Mouse (Mus musculus): ENCODE data around the gene Txn1.

The Txn1 gene

DNA sequence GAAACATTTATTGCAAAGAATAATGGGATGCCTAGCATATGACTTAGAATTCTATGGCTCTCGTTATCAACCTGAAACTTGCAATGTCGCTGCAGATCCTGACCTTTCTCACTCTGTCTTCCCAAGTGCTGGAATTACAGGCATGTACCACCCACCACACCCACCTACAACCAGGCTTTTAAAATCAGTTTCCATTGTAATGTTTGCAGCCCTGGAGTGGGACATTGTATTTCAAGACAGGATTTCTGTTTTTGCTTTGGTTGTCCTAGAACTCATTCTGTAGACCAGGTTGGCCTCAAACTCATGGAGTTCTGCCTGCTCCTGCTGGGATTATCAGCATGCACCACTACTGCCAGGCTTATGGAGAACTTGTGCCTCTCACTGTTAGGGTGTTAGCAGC lies 13.3 kb downstream of the Txn1 start:
- no peak for DNase-seq (ENCODE audit: low read depth, low spot score)

GRCm38 (mm10) chr4:57940631-57941030 lies 15.6 kb downstream of the Txn1 start:
- no peak for DNase-seq (ENCODE audit: low read depth, low spot score)

DNA sequence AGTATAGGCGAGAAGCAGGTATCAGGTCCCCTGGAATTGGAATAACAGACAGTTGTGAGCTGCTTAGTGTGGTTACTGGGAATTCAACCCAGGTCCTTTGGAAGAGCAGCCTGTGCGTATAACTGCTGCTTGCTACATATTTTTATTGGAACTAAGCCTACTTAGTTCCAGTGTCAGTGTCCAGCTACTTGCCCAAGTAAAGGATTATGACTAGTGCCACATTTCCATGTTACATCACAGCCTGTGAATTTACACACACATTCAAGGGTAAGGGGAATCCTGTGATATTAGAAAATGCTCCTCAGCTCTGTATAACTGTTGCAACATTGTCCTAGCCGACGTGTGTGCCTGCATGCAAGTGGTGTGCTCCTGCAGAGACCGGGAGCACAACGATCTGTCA lies 18.9 kb downstream of the Txn1 start:
- no peak for DNase-seq (ENCODE audit: low read depth, low spot score)

DNA sequence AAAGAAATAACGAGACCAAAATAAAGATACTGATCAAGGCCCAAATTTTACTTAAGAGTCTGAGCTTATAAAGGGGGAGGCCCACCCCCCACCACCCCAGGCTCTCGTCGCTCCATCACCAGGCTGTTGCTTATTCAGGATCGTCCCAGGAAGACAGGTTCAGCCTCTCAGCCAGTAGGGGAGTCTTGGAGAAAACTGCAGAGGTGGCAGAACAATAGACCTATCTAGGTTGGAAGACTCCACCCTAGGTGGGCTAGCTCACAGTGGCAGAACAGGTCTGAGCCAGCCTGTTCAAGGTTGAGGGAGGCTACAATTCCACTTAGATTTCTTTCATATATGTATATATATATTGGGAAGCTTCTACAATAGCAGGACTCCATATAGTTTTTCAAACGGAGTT lies 22.0 kb downstream of the Txn1 start:
- DNase-seq (ENCODE audit: low read depth, low spot score), result no peak

DNA sequence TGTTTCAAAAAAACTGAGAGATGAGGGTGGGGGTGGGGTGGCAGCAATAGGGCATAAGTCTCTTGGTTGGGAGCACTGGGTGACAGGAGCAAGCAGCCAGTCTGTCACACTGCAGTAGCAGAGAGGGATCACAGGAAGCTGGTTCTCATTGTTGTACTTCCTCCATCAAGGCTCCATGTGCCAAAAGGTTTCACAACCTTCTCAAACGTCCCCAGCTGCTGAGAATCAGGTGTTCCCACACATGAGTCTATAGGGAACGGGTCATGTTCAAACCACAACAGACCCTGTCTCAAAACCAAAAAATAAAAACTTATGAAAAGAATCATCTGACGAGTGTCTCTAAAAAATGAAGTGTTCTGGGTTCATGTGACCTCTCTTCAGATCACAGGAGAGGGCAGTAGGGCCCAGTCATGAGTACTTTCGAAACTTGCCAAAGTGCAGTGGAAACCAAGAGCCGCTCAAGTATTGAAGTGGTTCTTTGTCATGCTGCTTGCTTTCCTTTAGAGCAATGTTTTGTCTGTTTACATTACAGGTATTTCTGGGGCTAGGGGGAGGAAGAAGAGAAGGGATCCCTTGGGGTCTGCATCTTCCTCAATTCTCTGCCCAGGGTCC lies 25.5 kb downstream of the Txn1 start:
- DNase-seq (ENCODE audit: low read depth, low spot score), result no peak

DNA sequence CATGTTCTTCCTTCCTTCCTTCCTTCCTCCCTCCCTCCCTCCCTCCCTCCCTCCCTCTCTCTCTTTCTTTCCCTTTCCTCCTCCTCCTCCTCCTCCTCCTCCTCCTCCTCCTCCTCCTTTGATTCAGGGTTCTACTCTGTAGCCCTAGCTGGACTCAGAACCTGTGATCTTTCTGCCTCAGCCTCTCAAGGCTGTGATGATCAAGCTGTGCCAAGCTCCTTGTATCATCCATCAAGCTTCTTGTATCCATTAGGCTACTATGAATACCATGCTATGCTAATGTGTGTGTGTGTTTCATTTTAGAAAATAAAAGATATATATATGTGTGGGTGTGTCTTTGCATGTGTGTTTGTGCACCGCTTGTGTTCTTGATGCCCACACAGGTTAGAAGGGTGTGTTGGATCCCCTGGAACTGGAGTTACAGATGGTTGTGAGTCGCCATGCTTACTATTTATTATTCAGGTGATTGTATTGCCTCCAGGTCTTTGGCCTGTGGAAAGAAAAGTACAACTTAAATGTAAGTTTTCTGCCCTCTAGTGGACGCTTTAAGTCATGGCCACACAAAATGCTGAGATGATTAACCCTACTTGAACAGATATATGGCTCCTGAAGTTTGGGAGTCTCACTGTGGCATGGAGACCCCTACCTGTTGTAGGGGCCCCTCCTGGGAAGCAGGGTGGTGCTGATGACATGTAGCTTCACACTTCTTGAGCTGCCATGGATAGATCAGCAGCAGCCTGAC lies 28.6 kb downstream of the Txn1 start:
- DNase-seq (ENCODE audit: low read depth, low spot score), result peak; percentile 65

DNA sequence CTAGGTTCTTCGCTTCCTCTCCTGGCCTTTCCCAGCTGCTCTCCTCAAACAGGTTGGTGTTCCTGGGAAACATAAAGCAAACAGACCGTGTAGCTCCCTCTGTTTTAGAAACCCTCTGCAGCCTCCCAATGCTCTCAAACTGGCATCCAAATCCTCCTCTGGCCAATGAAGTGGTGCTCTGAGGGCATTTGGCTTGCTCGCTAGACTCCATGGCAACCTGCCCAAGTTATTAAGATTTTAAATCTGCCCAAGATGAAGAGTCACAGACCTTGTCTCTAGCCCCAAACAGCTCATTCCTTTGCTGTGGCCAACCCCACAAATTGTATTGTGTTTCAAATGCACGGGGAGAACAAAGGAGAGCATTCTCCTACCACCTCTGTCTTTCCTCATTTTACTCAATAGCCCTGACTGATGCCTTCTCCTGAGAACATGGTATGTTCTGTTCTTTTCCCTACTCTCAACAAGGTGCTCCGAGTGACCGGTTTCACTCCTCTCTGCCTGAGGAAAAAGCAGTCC lies 31.6 kb downstream of the Txn1 start:
- no peak for DNase-seq (ENCODE audit: low read depth, low spot score)

DNA sequence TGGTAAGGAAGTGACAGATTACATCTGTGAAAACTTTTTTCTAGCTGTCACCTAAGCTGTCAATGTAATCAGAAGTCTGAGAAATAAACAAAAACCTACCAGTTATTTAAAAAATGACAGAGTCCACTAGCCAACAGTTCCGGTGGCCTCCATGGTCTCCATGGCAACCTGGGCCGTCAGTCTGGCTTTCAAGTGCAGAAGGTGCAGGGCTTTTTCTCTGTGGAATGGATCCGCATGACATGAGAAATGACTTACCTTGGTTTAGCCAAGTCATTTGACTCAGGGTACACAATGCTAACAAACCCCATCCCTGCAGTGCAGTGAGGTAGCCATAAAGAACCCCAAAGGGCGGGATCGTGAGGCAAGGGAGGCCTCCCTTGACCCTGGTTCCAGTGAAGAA lies 34.0 kb downstream of the Txn1 start:
- no peak for DNase-seq (ENCODE audit: low read depth, low spot score)

DNA sequence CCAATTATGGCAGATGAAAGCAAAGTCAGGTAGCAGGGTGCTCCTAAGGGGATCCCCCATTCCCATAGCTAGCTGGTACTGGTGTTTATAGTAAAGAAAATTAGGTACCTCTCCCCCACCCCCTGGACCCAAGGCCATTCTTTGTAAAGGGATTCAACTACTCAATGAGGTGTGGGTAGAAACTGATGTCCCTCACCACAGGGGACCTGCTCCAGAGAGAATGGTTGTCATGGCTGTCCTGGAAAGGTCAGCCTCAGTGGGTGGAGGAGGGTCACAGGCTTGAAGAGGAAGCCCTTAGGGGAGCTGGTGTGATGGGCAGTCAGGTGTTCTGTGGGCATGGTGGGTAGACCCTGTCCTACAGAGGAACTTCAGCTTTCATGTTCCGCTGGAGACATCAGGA lies 35.7 kb downstream of the Txn1 start:
- no peak for DNase-seq (ENCODE audit: low read depth, low spot score)

DNA sequence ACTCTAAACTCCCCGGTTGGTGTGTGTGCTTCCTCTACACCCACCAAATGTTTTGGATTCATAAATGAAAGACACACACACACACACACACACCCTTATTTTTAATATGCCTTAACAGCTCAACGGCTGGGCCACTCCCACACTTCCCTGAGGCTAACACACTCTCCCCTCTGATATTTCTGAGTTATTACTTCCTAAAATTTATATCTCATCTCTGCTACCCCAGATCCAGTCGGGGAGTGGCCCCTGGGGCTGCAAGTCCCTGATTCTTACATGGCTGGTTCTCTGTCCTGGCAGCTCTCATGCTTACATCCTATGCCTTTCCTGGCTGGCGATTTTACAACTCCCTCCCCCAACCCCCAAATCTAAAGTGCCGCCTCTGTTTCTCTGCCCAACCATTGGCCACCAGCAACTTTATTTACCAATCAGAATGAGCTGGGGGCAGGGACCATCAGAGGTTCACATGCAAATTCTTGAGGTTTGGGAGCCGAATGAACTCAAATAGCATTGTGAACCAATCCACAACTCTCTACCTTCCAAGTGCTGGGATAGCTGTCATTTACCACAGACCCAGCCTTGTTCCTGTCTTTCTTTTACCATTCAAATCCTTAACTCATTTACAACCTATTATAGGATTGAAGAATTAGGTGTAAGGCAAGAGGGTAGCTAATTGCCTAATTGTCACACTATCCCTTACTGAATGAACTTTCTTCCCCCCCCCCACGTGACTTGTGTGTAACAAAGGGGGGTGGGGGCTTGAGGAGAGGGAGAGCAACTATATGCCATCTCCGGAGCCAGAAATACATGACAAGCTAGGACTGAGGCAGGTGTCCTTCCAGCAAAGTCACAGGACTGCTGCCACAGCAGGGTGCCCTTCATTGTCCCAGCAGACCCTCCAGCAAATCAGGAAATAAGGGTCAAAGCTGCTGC lies 36.5 kb downstream of the Txn1 start:
- no peak for DNase-seq (ENCODE audit: low read depth, low spot score)

GRCm38 (mm10) chr4:57916711-57917110 lies 39.5 kb downstream of the Txn1 start:
- DNase-seq (ENCODE audit: low read depth, low spot score), result no peak

- peak; percentile 63 for DNase-seq (ENCODE audit: low read depth, low spot score)
Measured at GRCm38 (mm10) chr4:57916201-57916661, 40.0 kb downstream of the Txn1 start, which contains the start of gene D630039A03Rik. TSS of gene D630039A03Rik (minus strand) at chr4:57916297.

GRCm38 (mm10) chr4:57915216-57915965 lies 40.8 kb downstream of the Txn1 start:
- DNase-seq (ENCODE audit: low read depth, low spot score), result peak; percentile 55

DNA sequence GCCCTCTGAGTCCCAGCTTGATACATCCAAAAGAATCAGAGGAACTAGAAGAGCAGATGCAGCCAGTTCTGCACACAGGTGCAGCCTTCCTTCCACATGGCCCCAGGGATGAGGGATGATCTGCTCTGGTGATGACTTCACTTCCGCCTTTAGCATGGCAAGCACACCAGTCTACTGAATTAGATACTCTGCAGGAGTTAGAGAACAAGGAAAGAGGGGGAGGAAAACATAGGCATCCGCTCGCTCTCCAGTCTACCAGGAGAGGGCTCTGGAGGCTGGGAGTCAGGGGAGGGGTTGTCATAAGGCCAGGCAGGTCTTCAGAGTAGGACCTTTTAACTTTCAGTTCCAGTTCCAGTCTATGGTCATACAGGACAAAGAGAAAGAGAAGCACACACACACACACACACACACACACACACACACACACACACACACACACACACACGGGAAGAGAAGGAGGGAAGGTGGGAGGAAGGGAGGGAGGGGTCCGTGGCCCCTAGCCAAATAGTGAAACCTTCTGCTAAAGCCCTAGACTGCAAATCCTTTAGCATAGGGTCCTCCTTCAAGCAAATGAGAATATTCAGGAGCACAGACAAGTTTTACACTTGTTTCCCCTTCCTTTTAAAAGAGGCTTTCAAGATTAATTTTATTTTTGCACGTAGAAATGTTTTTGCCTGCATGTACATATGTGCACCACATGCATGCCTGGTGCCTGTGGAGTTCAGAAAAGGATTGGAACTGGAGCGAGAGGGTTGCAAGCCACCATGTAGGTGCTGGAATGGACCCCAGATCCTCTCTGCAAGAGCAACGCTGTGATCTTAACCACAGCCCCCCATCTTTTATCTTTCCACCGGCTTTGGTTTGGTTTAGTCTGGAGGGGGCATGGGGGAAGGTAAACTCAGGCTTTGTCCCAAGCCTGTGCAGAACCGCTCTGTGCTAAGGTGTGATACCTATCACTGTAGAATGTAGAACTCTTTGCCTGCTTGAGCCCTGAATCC lies 41.7 kb downstream of the Txn1 start:
- no peak for DNase-seq (ENCODE audit: low read depth, low spot score)

DNA sequence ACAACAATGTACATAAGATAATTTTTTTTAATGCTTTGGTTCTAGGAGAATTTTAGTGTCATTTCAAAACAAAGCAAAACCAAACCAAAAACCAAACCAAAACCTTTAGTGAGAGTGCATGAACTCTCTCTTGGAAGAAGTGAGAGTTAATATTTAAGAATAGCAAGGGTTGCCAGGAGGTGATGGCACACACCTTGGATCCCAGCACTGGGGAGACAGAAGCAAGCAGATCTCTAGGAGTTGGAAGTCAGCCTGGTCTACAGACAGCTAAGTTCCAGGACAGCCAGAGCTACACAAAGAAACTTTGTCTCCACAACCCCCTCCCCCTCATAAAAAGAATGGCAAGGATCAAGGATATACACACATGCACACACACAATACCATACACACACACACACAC lies 43.2 kb downstream of the Txn1 start:
- DNase-seq (ENCODE audit: low read depth, low spot score), result no peak

DNA sequence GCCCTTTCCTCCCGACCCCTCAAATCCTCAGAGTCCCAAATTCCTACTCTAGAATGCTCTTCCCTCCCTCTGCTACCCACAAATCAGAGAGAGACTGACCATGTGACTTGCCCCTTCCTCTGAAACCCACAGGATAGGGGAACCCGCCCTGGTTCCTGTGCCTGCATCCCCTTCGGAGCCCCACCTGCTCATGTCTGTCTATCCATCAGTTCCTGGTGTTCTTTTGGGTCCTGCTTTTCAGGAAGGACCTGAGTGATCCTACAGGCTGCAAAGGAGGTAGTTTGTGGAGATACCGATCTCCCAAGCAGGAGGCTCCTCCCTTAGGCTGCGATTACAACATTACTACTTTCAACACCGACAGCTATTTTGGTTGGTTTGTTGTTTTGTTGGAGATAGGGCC lies 47.4 kb downstream of the Txn1 start:
- no peak for DNase-seq (ENCODE audit: low read depth, low spot score)

- no peak for DNase-seq (ENCODE audit: low read depth, low spot score)
Measured at GRCm38 (mm10) chr4:57906708-57907107, 49.5 kb downstream of the Txn1 start.

DNA sequence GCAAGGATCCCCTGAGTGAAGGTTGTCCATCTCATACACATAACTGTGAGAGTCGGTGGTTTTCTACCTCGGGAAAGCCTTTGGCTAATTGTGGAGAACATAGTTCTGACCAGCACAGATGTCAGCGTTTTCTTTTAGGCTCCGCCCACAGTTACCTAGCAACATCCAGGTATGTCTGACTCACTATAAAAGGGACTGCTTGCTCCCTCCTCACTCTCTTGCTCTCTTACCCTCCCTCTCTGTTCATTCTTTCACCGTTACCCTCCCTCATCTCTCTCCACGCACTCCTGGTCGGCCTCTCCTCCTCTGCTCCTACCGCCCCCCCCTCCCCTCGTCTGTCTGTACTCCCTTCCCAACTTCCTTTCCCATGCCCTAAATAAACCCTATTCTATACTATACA lies 51.6 kb downstream of the Txn1 start:
- DNase-seq (ENCODE audit: low read depth, low spot score), result peak; percentile 38

DNA sequence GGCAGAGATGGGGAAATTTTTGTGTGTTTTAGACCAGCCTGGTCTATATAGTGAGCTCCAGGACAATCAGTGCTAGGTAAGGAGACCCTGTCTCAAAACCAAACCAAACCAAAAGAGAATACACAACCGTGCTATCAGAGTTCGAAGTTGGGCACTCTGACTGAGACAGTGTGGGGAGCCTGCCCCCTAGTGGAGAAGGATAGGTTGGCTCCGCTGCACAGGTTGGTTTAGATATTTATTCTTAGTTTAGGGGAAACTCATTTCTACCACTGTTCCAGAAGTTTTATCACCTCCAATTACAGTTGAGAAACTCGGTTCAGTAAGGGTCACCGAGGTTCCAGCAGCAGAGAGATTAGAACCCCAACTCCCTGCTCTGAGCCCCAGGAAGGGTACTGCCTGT lies 52.0 kb downstream of the Txn1 start:
- peak; percentile 82 for DNase-seq (ENCODE audit: low read depth, low spot score)

DNA sequence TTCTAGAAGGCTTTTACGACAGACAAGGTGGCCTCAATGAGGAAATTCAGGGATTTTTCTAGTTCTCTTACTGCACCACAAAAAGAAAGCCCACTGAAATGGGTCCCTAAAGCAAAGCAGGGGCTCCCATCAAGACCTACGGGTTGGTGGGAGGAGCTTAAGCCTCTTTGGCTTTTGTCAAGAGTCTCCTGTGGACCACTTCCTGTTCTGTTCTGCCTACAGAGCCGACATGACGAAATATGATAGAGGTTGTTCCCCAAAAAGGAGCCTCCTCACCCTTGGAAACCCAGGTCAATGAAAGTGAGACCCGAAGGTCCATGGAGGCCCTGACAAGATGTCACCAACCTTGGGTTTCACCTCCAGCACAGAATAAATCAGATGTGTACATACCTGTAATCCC lies 53.6 kb downstream of the Txn1 start:
- DNase-seq (ENCODE audit: low read depth, low spot score), result no peak
